Mouse (Mus musculus) myocyte (in vitro differentiated cells): Measurements from ENCODE around the gene Gm47289. TPM values are rescaled to one million over a fixed set of nuclear protein-coding genes. Genes with fewer than 3 reads are reported as not detected.

Source experiments
- H3K27me3 ChIP-seq: one replicate; pipeline ENCODE4 v1.6.1; 2011; ENCODE audit not compliant: control insufficient read depth, insufficient read depth, insufficient read length
- H3K36me3 ChIP-seq: one replicate; pipeline ENCODE4 v1.6.1; 2011; ENCODE audit not compliant: control insufficient read depth, insufficient read depth
- H3K4me2 ChIP-seq: one replicate; pipeline ENCODE4 v1.6.1; 2011; ENCODE audit warnings: low read depth, control low read depth
- H3K4me3 ChIP-seq: one replicate; pipeline ENCODE4 v1.5.1; 2011; ENCODE audit warnings: mild to moderate bottlenecking, control low read depth, moderate library complexity
- H3K79me2 ChIP-seq: one replicate; pipeline ENCODE4 v1.6.1; 2011; ENCODE audit not compliant: control insufficient read depth, insufficient read depth
- H3ac ChIP-seq: one replicate; pipeline ENCODE4 v1.6.1; 2011; ENCODE audit not compliant: control insufficient read depth, insufficient read length
- CEBPB ChIP-seq: IDR thresholded peaks from 2 replicates; pipeline ENCODE4 v1.6.1; 2011; ENCODE audit warnings: mild to moderate bottlenecking, moderate library complexity; ENCODE audit not compliant: poor library complexity, insufficient read depth, severe bottlenecking
- E2F4 ChIP-seq: IDR thresholded peaks from one replicate; pipeline ENCODE4 v1.6.1; 2011; ENCODE audit warnings: mild to moderate bottlenecking, control low read depth, moderate library complexity; ENCODE audit not compliant: insufficient read depth
- MAX ChIP-seq: IDR thresholded peaks from one replicate; pipeline ENCODE4 v1.6.1; 2011; ENCODE audit warnings: low read depth, mild to moderate bottlenecking, control low read depth
- MYOD1 ChIP-seq, 3 experiments: IDR thresholded peaks; one replicate each; pipeline ENCODE4 v1.6.1; 2011; ENCODE audit warnings: control low read depth in 2 of 3, low read depth in 2 of 3, mild to moderate bottlenecking in 2 of 3, moderate library complexity in 1 of 3; ENCODE audit not compliant: insufficient read length in 2 of 3, control insufficient read depth in 1 of 3
- MYOG ChIP-seq, 3 experiments: IDR thresholded peaks; one replicate each; pipeline ENCODE4 v1.6.1; 2011; ENCODE audit warnings: control low read depth in 2 of 3, low read depth in 2 of 3, mild to moderate bottlenecking in 2 of 3; ENCODE audit not compliant: insufficient read length in 2 of 3, control insufficient read depth in 1 of 3, insufficient read depth in 1 of 3
- POLR2A ChIP-seq: IDR thresholded peaks from one replicate; pipeline ENCODE4 v1.6.1; 2011; ENCODE audit warnings: low read depth, mild to moderate bottlenecking, control low read depth, moderate library complexity; ENCODE audit not compliant: insufficient read length
- POLR2AphosphoS2 ChIP-seq: IDR thresholded peaks from one replicate; pipeline ENCODE4 v1.6.1; 2011; ENCODE audit warnings: low read depth, control low read depth; ENCODE audit not compliant: insufficient read length
- REST ChIP-seq: IDR thresholded peaks from one replicate; pipeline ENCODE4 v1.6.1; 2011; ENCODE audit warnings: mild to moderate bottlenecking, control low read depth, moderate library complexity; ENCODE audit not compliant: insufficient read depth, insufficient read length
- SRF ChIP-seq: IDR thresholded peaks from one replicate; pipeline ENCODE4 v1.6.1; 2011; ENCODE audit warnings: low read depth; ENCODE audit not compliant: control insufficient read depth, insufficient read length
- TCF12 ChIP-seq: IDR thresholded peaks from one replicate; pipeline ENCODE4 v1.6.1; 2011; ENCODE audit warnings: mild to moderate bottlenecking, control low read depth; ENCODE audit not compliant: poor library complexity, insufficient read depth, severe bottlenecking
- TCF3 ChIP-seq: IDR thresholded peaks from one replicate; pipeline ENCODE4 v1.6.1; 2011; ENCODE audit warnings: low read depth, control low read depth; ENCODE audit not compliant: insufficient read length
- USF1 ChIP-seq: IDR thresholded peaks from one replicate; pipeline ENCODE4 v1.6.1; 2011; ENCODE audit warnings: low read depth, mild to moderate bottlenecking, control low read depth, moderate library complexity
- polyA plus RNA-seq: library from polyadenylated mRNA; unstranded; fragments of >200 nt; fragmentation: generic; extraction: Trizol; gene quantifications from one replicate; pipeline ENCODE4 v1.2.1, GENCODE M21; 2012; ENCODE audit warnings: missing spikeins

The Gm47289 gene
- polyA plus RNA-seq, 1 experiment, result not detected

- H3K36me3 ChIP-seq, result no peaks in the 10 kb centered on the region
- H3K27me3 ChIP-seq, result peaks cover 64% of the 10 kb centered on the region
- no peak overlapping the region for H3K4me2 ChIP-seq
- TF ChIP-seq MYOG (IDR thresholded peaks at IDR 0.05; ENCODE audit: control insufficient read depth in 1 of 3, insufficient read depth in 1 of 3, insufficient read length in 2 of 3, low read depth in 2 of 3) (no peak), MYOD1 (IDR thresholded peaks at IDR 0.05; ENCODE audit: control insufficient read depth in 1 of 3, insufficient read length in 2 of 3, low read depth in 2 of 3) (no peak), CEBPB (no peak), TCF12 (no peak), MAX (no peak), E2F4 (no peak), TCF3 (no peak), SRF (no peak), POLR2AphosphoS2 (no peak), USF1 (no peak), REST (no peak), POLR2A (no peak)
- H3K4me3 ChIP-seq, result no peak overlapping the region
- no peaks in the 10 kb centered on the region for H3K79me2 ChIP-seq
- H3ac ChIP-seq, result no peak overlapping the region
Measured at GRCm38 (mm10) chr9:119179292-119179691, 20.3 kb downstream of the Gm47289 start.

DNA sequence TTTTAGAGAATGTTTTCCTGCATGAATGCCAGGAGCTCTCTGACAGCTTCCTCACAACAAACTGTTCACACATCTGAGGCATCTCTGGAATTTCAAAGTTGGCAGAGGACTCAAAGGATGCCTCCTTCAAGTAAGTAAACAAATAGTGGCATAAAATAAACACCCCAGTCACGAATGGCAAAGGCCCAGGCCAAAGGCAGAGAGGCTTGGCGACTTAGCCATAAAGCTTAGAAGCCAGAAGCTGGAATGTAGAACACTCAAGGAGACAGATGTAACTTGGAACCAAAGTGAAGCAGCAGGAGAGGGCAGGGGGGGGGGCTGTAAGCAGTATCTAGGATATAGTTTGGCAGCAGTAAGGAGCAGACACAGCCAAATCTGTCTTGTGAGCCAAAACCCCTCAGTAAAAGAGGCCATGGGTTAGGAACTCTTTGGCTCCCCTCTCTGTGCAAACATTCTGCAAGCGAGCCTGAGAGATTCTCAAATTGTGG, 22.3 kb downstream of the Gm47289 start:
- Histone ChIP-seq H3K36me3 (no peaks in the 10 kb centered on the region), H3K27me3 (peaks cover 50% of the 10 kb centered on the region), H3ac (no peak overlapping the region), H3K79me2 (no peaks in the 10 kb centered on the region), H3K4me3 (no peak overlapping the region), H3K4me2 (no peak overlapping the region)
- TF ChIP-seq MYOG (IDR thresholded peaks at IDR 0.05; ENCODE audit: control insufficient read depth in 1 of 3, insufficient read depth in 1 of 3, insufficient read length in 2 of 3, low read depth in 2 of 3), result no peak
- TF ChIP-seq REST, result no peak
- TF ChIP-seq SRF, result no peak
- TF ChIP-seq USF1, result no peak
- TF ChIP-seq E2F4, result no peak
- TF ChIP-seq POLR2AphosphoS2, result no peak
- TF ChIP-seq MAX, result no peak
- TF ChIP-seq MYOD1 (IDR thresholded peaks at IDR 0.05; ENCODE audit: control insufficient read depth in 1 of 3, insufficient read length in 2 of 3, low read depth in 2 of 3), result no peak
- TF ChIP-seq TCF12, result no peak
- no peak for TF ChIP-seq TCF3
- no peak for TF ChIP-seq CEBPB
- no peak for TF ChIP-seq POLR2A

DNA sequence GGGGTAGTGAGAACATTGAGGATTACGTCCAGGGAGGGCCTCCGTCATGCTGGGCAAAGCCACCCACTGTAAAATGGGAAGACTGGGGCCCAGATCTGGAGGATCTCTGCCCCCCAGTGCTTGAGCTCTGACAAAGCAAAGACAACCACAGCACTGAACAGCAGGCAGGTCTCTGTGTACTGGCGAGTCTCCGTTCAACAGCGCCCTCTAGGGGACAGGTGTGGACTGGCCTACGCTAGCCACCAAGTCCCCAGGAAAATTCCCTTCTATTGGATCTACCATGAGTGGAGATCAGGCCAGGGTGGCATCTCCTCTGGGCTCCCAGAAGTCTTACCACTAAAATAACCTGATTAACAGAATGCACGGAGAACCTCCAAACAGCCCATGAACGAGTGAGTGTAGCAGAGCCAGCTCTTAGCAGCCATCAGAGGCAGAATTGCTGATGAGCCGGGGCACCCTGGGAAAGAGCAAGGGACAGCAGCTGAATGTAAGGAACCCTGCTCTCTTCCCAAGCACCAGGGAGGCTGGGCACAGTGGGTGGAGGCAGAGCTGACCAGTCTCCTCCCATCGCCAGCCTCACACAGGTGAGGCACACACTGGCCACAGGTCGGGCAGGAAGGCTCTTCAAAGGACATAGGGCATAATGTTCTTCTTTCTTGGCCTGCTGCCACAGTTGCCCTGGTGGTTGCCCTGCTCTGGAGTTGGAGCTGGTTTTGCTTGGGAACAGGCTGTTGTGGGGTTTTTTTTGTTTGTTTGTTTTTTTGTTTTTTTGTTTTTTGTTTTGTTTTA, 33.4 kb downstream of the Gm47289 start:
- H3K4me3 ChIP-seq, result no peak overlapping the region
- H3K4me2 ChIP-seq, result no peak overlapping the region
- no peak for TF ChIP-seq TCF3
- no peak for TF ChIP-seq USF1
- no peak for TF ChIP-seq POLR2A
- TF ChIP-seq SRF, result no peak
- H3K36me3 ChIP-seq, result no peaks in the 10 kb centered on the region
- no peaks in the 10 kb centered on the region for H3K27me3 ChIP-seq
- H3ac ChIP-seq, result no peak overlapping the region
- no peaks in the 10 kb centered on the region for H3K79me2 ChIP-seq

GRCm38 (mm10) chr9:119199151-119199861, 40.3 kb downstream of the Gm47289 start:
- Histone ChIP-seq H3K4me2 (no peak overlapping the region), H3K4me3 (no peak overlapping the region), H3K27me3 (peaks cover 9% of the 10 kb centered on the region), H3ac (no peak overlapping the region), H3K36me3 (no peaks in the 10 kb centered on the region), H3K79me2 (no peaks in the 10 kb centered on the region)
- TF ChIP-seq POLR2A, result no peak
- no peak for TF ChIP-seq SRF
- TF ChIP-seq MYOG (IDR thresholded peaks at IDR 0.05; ENCODE audit: control insufficient read depth in 1 of 3, insufficient read depth in 1 of 3, insufficient read length in 2 of 3, low read depth in 2 of 3), result no peak
- no peak for TF ChIP-seq TCF12
- TF ChIP-seq USF1, result no peak
- TF ChIP-seq MAX, result no peak
- TF ChIP-seq TCF3, result no peak
- no peak for TF ChIP-seq POLR2AphosphoS2
- TF ChIP-seq MYOD1 (IDR thresholded peaks at IDR 0.05; ENCODE audit: control insufficient read depth in 1 of 3, insufficient read length in 2 of 3, low read depth in 2 of 3), result no peak
- no peak for TF ChIP-seq CEBPB
- TF ChIP-seq REST, result no peak
- no peak for TF ChIP-seq E2F4
